Mouse (Mus musculus) gastrocnemius, adult 8-10 months (tissue): ENCODE measurements at regions not wholly inside any gene's neighbourhood (a gene's known extent, or its start where the extent isn't known, plus 50 kb on each side); places are given as distances from the start of the nearest gene placed in this dataset.

Experiments used
- DNase-seq, 2 experiments: peaks; one replicate each; pipeline ENCODE4 v3.0.0; 2022; ENCODE audit warnings: low spot score in 2 of 2

GRCm38 (mm10) chr17:68057264-68057663 lies 53.3 kb upstream of the Arhgap28 start:
- DNase-seq = no peak

- no peak for DNase-seq
These were observed 56.5 kb upstream of the Arhgap28 start for GRCm38 (mm10) chr17:68060455-68060854.

- no peak for DNase-seq
These were observed 61.8 kb upstream of the Arhgap28 start for GRCm38 (mm10) chr17:68065751-68066150.

GRCm38 (mm10) chr17:68066204-68066603 lies 62.3 kb upstream of the Arhgap28 start:
- no peak for DNase-seq

- no peak for DNase-seq
These were observed 65.1 kb upstream of the Arhgap28 start for GRCm38 (mm10) chr17:68069008-68069407.

GRCm38 (mm10) chr17:68069484-68069883 lies 65.6 kb upstream of the Arhgap28 start:
- no peak for DNase-seq

GRCm38 (mm10) chr17:68071472-68071871 lies 67.6 kb upstream of the Arhgap28 start:
- DNase-seq = no peak

- DNase-seq = no peak
These were observed 71.8 kb upstream of the Arhgap28 start for GRCm38 (mm10) chr17:68075712-68076111.

- no peak for DNase-seq
These were observed 74.8 kb upstream of the Arhgap28 start for GRCm38 (mm10) chr17:68078709-68079108.

GRCm38 (mm10) chr17:68084446-68084845 lies 80.5 kb upstream of the Arhgap28 start:
- no peak for DNase-seq

GRCm38 (mm10) chr17:68087149-68087548 lies 83.2 kb upstream of the Arhgap28 start:
- DNase-seq = no peak

GRCm38 (mm10) chr17:68089179-68089578 lies 85.3 kb upstream of the Arhgap28 start:
- no peak for DNase-seq

- no peak for DNase-seq
These were observed 85.9 kb upstream of the Arhgap28 start for GRCm38 (mm10) chr17:68089830-68090229.

- DNase-seq = no peak
These were observed 93.1 kb upstream of the Arhgap28 start for GRCm38 (mm10) chr17:68096982-68097381.

- DNase-seq = no peak
These were observed 93.5 kb upstream of the Arhgap28 start for GRCm38 (mm10) chr17:68097436-68097835.

- DNase-seq = no peak
These were observed 96.2 kb upstream of the Arhgap28 start for GRCm38 (mm10) chr17:68100093-68100492.

GRCm38 (mm10) chr17:68103346-68103745 lies 99.4 kb upstream of the Arhgap28 start:
- no peak for DNase-seq

GRCm38 (mm10) chr17:68106366-68106765 lies 102.4 kb upstream of the Arhgap28 start:
- no peak for DNase-seq

GRCm38 (mm10) chr17:68107875-68108274 lies 104.0 kb upstream of the Arhgap28 start:
- DNase-seq = no peak

GRCm38 (mm10) chr17:68111834-68112473 lies 108.0 kb upstream of the Arhgap28 start:
- no peak for DNase-seq

GRCm38 (mm10) chr17:68112763-68113330 lies 108.9 kb upstream of the Arhgap28 start:
- DNase-seq = no peak

- no peak for DNase-seq
These were observed 111.7 kb upstream of the Arhgap28 start for GRCm38 (mm10) chr17:68115599-68115998.

GRCm38 (mm10) chr17:68119055-68119698 lies 115.3 kb upstream of the Arhgap28 start:
- no peak for DNase-seq
